In genomic region chr17:31057151-31057890, GRCm38 (mm10) we compare ENCODE assay signal across 8 mouse cellular contexts. TPM values are rescaled to one million over a fixed set of nuclear protein-coding genes. Genes with fewer than 3 reads are reported as not detected.
DNase-seq lines count a peak whose midpoint lies in the region; ATAC-seq and TF ChIP-seq lines count a peak whose summit lies in the region.

Abcg1 (plus strand) TSS chr17:31057675.

- H3K9ac ChIP-seq in kidney, embryonic 15.5 days: peak within 1 kb of the TSS; percentile 43
- peak within 1 kb of the TSS; percentile 80 for H3K9ac ChIP-seq in midbrain, postnatal 0 days (replicated peaks; ENCODE audit: low read length, poor library complexity, severe bottlenecking)

- peak; percentile 68 for TF ChIP-seq CTCF in midbrain, postnatal 0 days (IDR thresholded peaks at IDR 0.05)

- H3K27ac ChIP-seq in kidney, embryonic 15.5 days: 0 out of 2 replicates have a peak within 1 kb of the TSS, but pooled peaks have one; percentile 23
- peak within 1 kb of the TSS; percentile 87 for H3K27ac ChIP-seq in midbrain, postnatal 0 days (ENCODE audit: low read depth, low read length)

- peak; percentile 62; the same call in 1 of the 2 replicates for ATAC-seq in kidney, embryonic 15.5 days (replicated peaks; ENCODE audit: low FRiP score)
- peak; percentile 84 for ATAC-seq in midbrain, postnatal 0 days (ENCODE audit: low FRiP score)

- H3K4me1 ChIP-seq in kidney, embryonic 15.5 days: peaks cover 38% of the 10 kb centered on the region
- H3K4me1 ChIP-seq in midbrain, postnatal 0 days (ENCODE audit: insufficient read depth, low read length): 0 out of 2 replicates have a peak, but pooled peaks cover 13% of the 10 kb centered on the region

- peak; percentile 71 for DNase-seq in layer of hippocampus, adult 11-12 months (ENCODE audit: low spot score)
- DNase-seq in layer of hippocampus, adult 9-10 months (ENCODE audit: low spot score): no peak
- DNase-seq in cerebellum, postnatal 14 days: peak; percentile 93
- no peak for DNase-seq in gonadal fat pad, adult 2 months (ENCODE audit: low read depth)
- peak; percentile 74 for DNase-seq in liver
- DNase-seq in midbrain, postnatal 0 days (ENCODE audit: low spot score): peak; percentile 88
- DNase-seq in splenic B cell, adult 2 months (ENCODE audit: low read depth, low spot score): peak; percentile 87

- peaks cover 43% of the 10 kb centered on the region for H3K27me3 ChIP-seq in kidney, embryonic 15.5 days
- H3K27me3 ChIP-seq in midbrain, postnatal 0 days (ENCODE audit: insufficient read depth, low read length): no peaks in the 10 kb centered on the region
- H3K27me3 ChIP-seq in splenic B cell, adult 2 months (ENCODE audit: control insufficient read depth, insufficient read depth, low read length, poor library complexity, severe bottlenecking): no peaks in the 10 kb centered on the region

- H3K9me3 ChIP-seq in kidney, embryonic 15.5 days (replicated peaks): peaks cover 4% of the 10 kb centered on the region
- H3K9me3 ChIP-seq in midbrain, postnatal 0 days (ENCODE audit: low read length): no peaks in the 10 kb centered on the region

- H3K4me2 ChIP-seq in kidney, embryonic 15.5 days: peak within 1 kb of the TSS; percentile 84
- peak within 1 kb of the TSS; percentile 83 for H3K4me2 ChIP-seq in midbrain, postnatal 0 days (ENCODE audit: low read depth, low read length, poor library complexity, severe bottlenecking)

- H3K36me3 ChIP-seq in kidney, embryonic 15.5 days: no peaks in the 10 kb centered on the region
- H3K36me3 ChIP-seq in midbrain, postnatal 0 days (ENCODE audit: insufficient read depth, low read length): no peaks in the 10 kb centered on the region
- H3K36me3 ChIP-seq in splenic B cell, adult 2 months (ENCODE audit: control insufficient read depth, insufficient read depth, low read length, poor library complexity, severe bottlenecking): no peaks in the 10 kb centered on the region; the same call in 1 of the 2 replicates

- peak within 1 kb of the TSS; percentile 54 for H3K4me3 ChIP-seq in kidney, embryonic 15.5 days (replicated peaks)
- H3K4me3 ChIP-seq in midbrain, postnatal 0 days (ENCODE audit: low read depth, low read length): peak within 1 kb of the TSS; percentile 85

- WGBS in kidney, embryonic 15.5 days: 2% methylated on average over 49 of the region's 49 CpGs
- WGBS in midbrain, postnatal 0 days: 3% methylated on average over 28 of the region's 49 CpGs

RNA-seq across cellular contexts. Expression of gene Abcg1, which starts in this region (rescaled TPM):
- polyA plus RNA-seq in gonadal fat pad, adult 2 months (2012; rRNA removed): 12.0 and 12.7 TPM in 2 replicates
- polyA plus RNA-seq in kidney, embryonic 15.5 days (2015; fragmentation: Nextera tagmentation; extraction: Ambion mirVana): 7.1 and 7.5 TPM in 2 replicates
- 29.2 and 38.7 TPM in 2 replicates for total RNA-seq in midbrain, postnatal 0 days (2014; rRNA removed)
- polyA plus RNA-seq in midbrain, postnatal 0 days (2015; fragmentation: Nextera tagmentation; extraction: Ambion mirVana): 19.6 and 20.7 TPM in 2 replicates

Comparison
In these comparisons a context has a peak if more than half of its experiments do, and no peak if none do; other contexts are left out.
1. DNase-seq: peak in layer of hippocampus, adult 11-12 months (single experiment), cerebellum, postnatal 14 days (2 of 2), liver (single experiment), midbrain, postnatal 0 days (single experiment) and splenic B cell, adult 2 months (single experiment); none in layer of hippocampus, adult 9-10 months (single experiment) and gonadal fat pad, adult 2 months (single experiment).